Mouse (Mus musculus): Measurements from ENCODE around the gene Adgrg4. TPM values are rescaled to one million over a fixed set of nuclear protein-coding genes. Genes with fewer than 3 reads are reported as not detected.

Adgrg4 gene
- polyA plus RNA-seq, 1 experiment from 2014 or later: not detected

Other genes with a start within 250 kb of the Adgrg4 start
- 212 and 226 TPM in 2 replicates for gene Fhl1, start 138.4 kb upstream of the Adgrg4 start, polyA plus RNA-seq (2015; fragmentation: Nextera tagmentation; extraction: Ambion mirVana)
- 0.40 and 0.51 TPM in 2 replicates for gene Map7d3, start 47.8 kb upstream of the Adgrg4 start, polyA plus RNA-seq (2015; fragmentation: Nextera tagmentation; extraction: Ambion mirVana)
- gene Brs3, start 172.9 kb downstream of the Adgrg4 start, polyA plus RNA-seq (2015; fragmentation: Nextera tagmentation; extraction: Ambion mirVana): 0.39 and 0.41 TPM in 2 replicates
- gene Htatsf1, start 183.4 kb downstream of the Adgrg4 start, polyA plus RNA-seq (2015; fragmentation: Nextera tagmentation; extraction: Ambion mirVana): 80.7 and 86.0 TPM in 2 replicates
- not detected in 2 replicates for gene Vgll1, start 217.9 kb downstream of the Adgrg4 start, polyA plus RNA-seq (2015; fragmentation: Nextera tagmentation; extraction: Ambion mirVana)

Measured in hindbrain, embryonic 16.5 days (tissue).